Mouse (Mus musculus): ENCODE measurements around the gene Zc3h18. TPM values are rescaled to one million over a fixed set of nuclear protein-coding genes. Genes with fewer than 3 reads are reported as not detected.
A peak's percentile ranks its signal among the peaks of the same experiment; 100 is the strongest.

The Zc3h18 gene
- polyA plus RNA-seq, 1 experiment from 2014 or later = 47.4 TPM

- Histone ChIP-seq H3K27me3 (peaks cover 66% of the 10 kb centered on the region), H3K27ac (no peak overlapping the region), H3K9ac (no peak overlapping the region), H3K4me3 (no peak overlapping the region), H3K4me1 (peaks cover 25% of the 10 kb centered on the region), H3K9me3 (replicated peaks) (no peaks in the 10 kb centered on the region), H3K36me3 (ENCODE audit: poor library complexity, severe bottlenecking) (no peaks in the 10 kb centered on the region), H3K4me2 (no peak overlapping the region)
- peak; percentile 45; the same call in 1 of the 2 replicates for ATAC-seq
- 17% methylated on average over 11 of the region's 11 CpGs for WGBS
Observed at GRCm38 (mm10) chr8:122350309-122351089, 25.9 kb upstream of the Zc3h18 start.

GRCm38 (mm10) chr8:122354157-122354556 lies 22.3 kb upstream of the Zc3h18 start:
- H3K4me2 ChIP-seq = no peak overlapping the region
- 83% methylated on average over 8 of the region's 8 CpGs for WGBS
- no peak for ATAC-seq
- no peak overlapping the region for H3K27ac ChIP-seq
- peaks cover 65% of the 10 kb centered on the region for H3K27me3 ChIP-seq
- peaks cover 16% of the 10 kb centered on the region for H3K4me1 ChIP-seq
- no peak overlapping the region for H3K9ac ChIP-seq
- H3K36me3 ChIP-seq (ENCODE audit: poor library complexity, severe bottlenecking) = no peaks in the 10 kb centered on the region
- H3K4me3 ChIP-seq = no peak overlapping the region
- H3K9me3 ChIP-seq (replicated peaks) = no peaks in the 10 kb centered on the region

GRCm38 (mm10) chr8:122355642-122356606 lies 20.5 kb upstream of the Zc3h18 start:
- no peak overlapping the region for H3K9ac ChIP-seq
- peaks cover 59% of the 10 kb centered on the region for H3K27me3 ChIP-seq
- H3K4me1 ChIP-seq = peaks cover 1% of the 10 kb centered on the region; the same call in 1 of the 2 replicates
- no peaks in the 10 kb centered on the region for H3K9me3 ChIP-seq (replicated peaks)
- ATAC-seq = no peak
- no peak overlapping the region for H3K4me3 ChIP-seq
- 79% methylated on average over 9 of the region's 9 CpGs for WGBS
- H3K36me3 ChIP-seq (ENCODE audit: poor library complexity, severe bottlenecking) = no peaks in the 10 kb centered on the region
- no peak overlapping the region for H3K27ac ChIP-seq
- no peak overlapping the region for H3K4me2 ChIP-seq

- Histone ChIP-seq H3K4me2 (no peak overlapping the region), H3K27me3 (peaks cover 53% of the 10 kb centered on the region), H3K9me3 (replicated peaks) (no peaks in the 10 kb centered on the region), H3K27ac (no peak overlapping the region), H3K36me3 (ENCODE audit: poor library complexity, severe bottlenecking) (no peaks in the 10 kb centered on the region), H3K9ac (no peak overlapping the region), H3K4me3 (no peak overlapping the region), H3K4me1 (no peaks in the 10 kb centered on the region)
- WGBS = 65% methylated on average over 11 of the region's 11 CpGs
- no peak for ATAC-seq
Observed at GRCm38 (mm10) chr8:122357202-122357601, 19.2 kb upstream of the Zc3h18 start.

- Histone ChIP-seq H3K36me3 (ENCODE audit: poor library complexity, severe bottlenecking) (no peaks in the 10 kb centered on the region), H3K4me3 (no peak overlapping the region), H3K4me1 (no peaks in the 10 kb centered on the region), H3K4me2 (no peak overlapping the region), H3K27ac (no peak overlapping the region), H3K27me3 (peaks cover 48% of the 10 kb centered on the region), H3K9me3 (replicated peaks) (no peaks in the 10 kb centered on the region), H3K9ac (no peak overlapping the region)
- WGBS = 86% methylated on average over 5 of the region's 5 CpGs
- no peak for ATAC-seq
Observed at GRCm38 (mm10) chr8:122357641-122358040, 18.8 kb upstream of the Zc3h18 start.

GRCm38 (mm10) chr8:122359111-122359775 lies 17.2 kb upstream of the Zc3h18 start:
- H3K9me3 ChIP-seq (replicated peaks) = no peaks in the 10 kb centered on the region
- H3K27ac ChIP-seq = no peak overlapping the region
- no peak overlapping the region for H3K4me3 ChIP-seq
- no peaks in the 10 kb centered on the region for H3K4me1 ChIP-seq
- no peak overlapping the region for H3K4me2 ChIP-seq
- no peaks in the 10 kb centered on the region for H3K36me3 ChIP-seq (ENCODE audit: poor library complexity, severe bottlenecking)
- H3K27me3 ChIP-seq = peaks cover 46% of the 10 kb centered on the region
- no peak for ATAC-seq
- no peak overlapping the region for H3K9ac ChIP-seq
- WGBS = 85% methylated on average over 15 of the region's 15 CpGs

GRCm38 (mm10) chr8:122360696-122361416 lies 15.6 kb upstream of the Zc3h18 start, which contains the start of gene Trhr2:
TSS of gene Trhr2 (minus strand) at chr8:122360746.
- Histone ChIP-seq H3K27me3 (peaks cover 36% of the 10 kb centered on the region), H3K4me3 (no peak within 1 kb of the TSS), H3K4me2 (no peak within 1 kb of the TSS), H3K9ac (no peak within 1 kb of the TSS), H3K9me3 (replicated peaks) (no peaks in the 10 kb centered on the region), H3K36me3 (ENCODE audit: poor library complexity, severe bottlenecking) (no peaks in the 10 kb centered on the region), H3K4me1 (no peaks in the 10 kb centered on the region), H3K27ac (no peak within 1 kb of the TSS)
- no peak for ATAC-seq
- 78% methylated on average over 7 of the region's 7 CpGs for WGBS

GRCm38 (mm10) chr8:122362271-122362670 lies 14.1 kb upstream of the Zc3h18 start:
- Histone ChIP-seq H3K36me3 (ENCODE audit: poor library complexity, severe bottlenecking) (no peaks in the 10 kb centered on the region), H3K4me3 (no peak overlapping the region), H3K27ac (no peak overlapping the region), H3K4me2 (no peak overlapping the region), H3K27me3 (peaks cover 26% of the 10 kb centered on the region), H3K4me1 (no peaks in the 10 kb centered on the region), H3K9ac (no peak overlapping the region), H3K9me3 (replicated peaks) (no peaks in the 10 kb centered on the region)
- WGBS = 48% methylated on average over 5 of the region's 5 CpGs
- ATAC-seq = no peak

- H3K9ac ChIP-seq = no peak overlapping the region
- no peaks in the 10 kb centered on the region for H3K4me1 ChIP-seq
- no peak for ATAC-seq
- no peak overlapping the region for H3K4me3 ChIP-seq
- WGBS = 28% methylated on average over 7 of the region's 8 CpGs
- H3K9me3 ChIP-seq (replicated peaks) = no peaks in the 10 kb centered on the region
- H3K27me3 ChIP-seq = peaks cover 22% of the 10 kb centered on the region
- no peak overlapping the region for H3K27ac ChIP-seq
- H3K4me2 ChIP-seq = no peak overlapping the region
- no peaks in the 10 kb centered on the region for H3K36me3 ChIP-seq (ENCODE audit: poor library complexity, severe bottlenecking)
Observed at GRCm38 (mm10) chr8:122362967-122363366, 13.4 kb upstream of the Zc3h18 start.

GRCm38 (mm10) chr8:122368494-122368893 lies 7.9 kb upstream of the Zc3h18 start:
- H3K9ac ChIP-seq = no peak overlapping the region
- no peaks in the 10 kb centered on the region for H3K9me3 ChIP-seq (replicated peaks)
- H3K4me1 ChIP-seq = no peaks in the 10 kb centered on the region
- peaks cover 5% of the 10 kb centered on the region for H3K27me3 ChIP-seq
- H3K36me3 ChIP-seq (ENCODE audit: poor library complexity, severe bottlenecking) = no peaks in the 10 kb centered on the region
- 76% methylated on average over 10 of the region's 10 CpGs for WGBS
- no peak overlapping the region for H3K4me3 ChIP-seq
- H3K4me2 ChIP-seq = no peak overlapping the region
- no peak overlapping the region for H3K27ac ChIP-seq
- no peak for ATAC-seq

- H3K4me1 ChIP-seq = no peaks in the 10 kb centered on the region
- H3K36me3 ChIP-seq (ENCODE audit: poor library complexity, severe bottlenecking) = no peaks in the 10 kb centered on the region
- H3K9me3 ChIP-seq (replicated peaks) = no peaks in the 10 kb centered on the region
- H3K4me3 ChIP-seq = no peak overlapping the region
- no peak overlapping the region for H3K27ac ChIP-seq
- ATAC-seq = no peak
- H3K27me3 ChIP-seq = no peaks in the 10 kb centered on the region
- 12% methylated on average over 9 of the region's 9 CpGs for WGBS
- H3K4me2 ChIP-seq = no peak overlapping the region
- no peak overlapping the region for H3K9ac ChIP-seq
Observed at GRCm38 (mm10) chr8:122369665-122370064, 6.7 kb upstream of the Zc3h18 start.

All from forebrain, embryonic 13.5 days (tissue).